Mouse (Mus musculus): Measurements from ENCODE around the gene Pitpnm2.

- TF ChIP-seq CTCF (IDR thresholded peaks at IDR 0.05; ENCODE audit: low read depth, low read length) = no peak
- no peak for TF ChIP-seq GATA1 (IDR thresholded peaks at IDR 0.05; ENCODE audit: borderline replicate concordance, low read length)
Observed at GRCm38 (mm10) chr5:124152734-124153133, 96.8 kb downstream of the Pitpnm2 start.

Data from G1E (cell line).